Mouse (Mus musculus) lung, postnatal 25 days (tissue): ENCODE measurements around the gene Mettl8.

Experiments
- DNase-seq: peaks from one replicate; pipeline ENCODE4 v3.0.0; 2022; ENCODE audit warnings: low spot score

Mettl8 gene

DNA sequence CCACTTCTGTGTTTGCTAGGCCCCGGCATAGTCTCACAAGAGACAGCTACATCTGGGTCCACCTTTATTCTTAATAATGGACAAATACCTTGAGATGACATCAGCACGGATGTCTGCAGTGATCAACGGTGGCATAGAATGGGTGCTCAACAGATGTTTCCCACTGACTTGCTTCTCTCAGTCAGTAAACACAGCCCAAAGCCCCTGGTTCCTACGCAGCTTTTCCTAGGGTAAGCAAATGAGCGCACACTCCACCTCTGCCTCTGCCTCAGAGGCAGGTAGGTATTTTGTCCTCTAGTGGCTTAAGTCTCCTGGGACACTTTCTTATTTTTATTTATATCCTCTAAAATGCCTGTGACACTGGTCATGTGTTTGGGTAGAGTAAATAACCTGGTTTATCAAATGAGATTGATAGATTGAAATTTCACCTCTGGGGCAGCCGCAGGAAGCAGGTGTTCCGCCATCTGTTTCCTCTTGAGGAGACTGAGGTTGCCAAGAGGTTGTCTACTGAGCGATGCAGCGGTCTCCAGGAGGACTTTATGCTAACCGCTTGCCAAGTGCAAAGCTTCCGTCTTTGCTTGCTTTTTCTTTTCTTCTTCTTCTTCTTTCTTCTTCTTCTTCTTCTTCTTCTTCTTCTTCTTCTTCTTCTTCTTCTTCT, 124.6 kb downstream of the Mettl8 start:
- DNase-seq: no peak

DNA sequence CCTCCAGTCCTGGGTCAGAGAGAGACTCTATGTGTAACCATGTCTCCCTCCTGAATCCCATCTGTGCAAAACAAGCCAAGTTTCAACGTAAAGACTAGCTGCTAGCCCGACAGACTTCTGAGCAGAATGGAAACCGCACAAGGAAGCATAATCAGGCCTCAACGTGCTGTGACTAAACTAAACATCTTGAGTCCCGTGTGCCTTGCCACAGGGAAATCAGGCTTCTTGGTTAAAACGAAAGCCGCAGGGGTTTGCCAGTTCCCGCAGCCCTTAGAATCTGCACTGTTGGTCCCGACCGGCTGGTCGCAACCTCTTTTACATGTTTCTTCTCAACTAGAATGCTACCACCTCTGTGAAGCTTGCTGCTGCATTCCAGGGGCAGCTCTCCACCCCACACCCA, 125.7 kb downstream of the Mettl8 start:
- no peak for DNase-seq

DNA sequence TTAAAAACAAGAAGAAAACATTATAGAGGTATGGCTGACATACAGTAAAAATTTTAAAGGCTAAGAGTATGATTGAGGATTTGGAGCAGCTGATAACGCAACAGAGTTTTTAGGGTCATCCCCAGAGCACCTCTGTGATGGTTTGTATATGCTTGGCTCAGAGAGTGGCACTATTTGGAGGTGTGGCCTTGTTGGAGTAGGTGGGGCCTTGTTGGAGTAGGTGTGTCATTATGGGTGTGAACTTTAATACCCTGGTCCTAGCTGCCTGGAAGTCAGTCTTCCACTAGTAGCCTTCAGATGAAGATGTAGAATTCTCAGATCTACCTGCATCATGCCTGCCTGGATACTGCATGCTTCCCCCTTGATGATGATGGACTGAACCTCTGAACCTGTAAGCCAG, 131.3 kb downstream of the Mettl8 start:
- no peak for DNase-seq

DNA sequence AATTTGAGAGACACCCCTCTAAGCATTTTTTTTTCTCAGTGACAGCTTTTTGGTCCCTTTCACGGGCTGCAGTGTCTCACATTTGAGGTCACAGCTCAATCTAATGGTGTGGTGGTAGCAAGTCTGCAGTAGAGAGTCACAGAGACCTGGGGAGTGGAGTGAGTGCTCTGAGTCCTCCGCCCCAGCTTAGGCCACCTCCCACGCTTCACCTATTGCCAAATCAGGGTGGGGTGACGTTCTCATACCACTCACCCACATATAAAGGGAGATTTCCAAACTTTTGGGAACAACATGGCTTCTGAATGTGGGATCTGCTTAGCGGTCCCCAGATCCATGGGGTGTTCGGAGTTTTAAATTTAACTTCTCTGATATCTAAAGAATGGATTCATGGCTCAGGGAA, 132.6 kb downstream of the Mettl8 start:
- DNase-seq: peak; percentile 42

GRCm38 (mm10) chr2:70920937-70921596, 134.3 kb downstream of the Mettl8 start:
- no peak for DNase-seq

DNA sequence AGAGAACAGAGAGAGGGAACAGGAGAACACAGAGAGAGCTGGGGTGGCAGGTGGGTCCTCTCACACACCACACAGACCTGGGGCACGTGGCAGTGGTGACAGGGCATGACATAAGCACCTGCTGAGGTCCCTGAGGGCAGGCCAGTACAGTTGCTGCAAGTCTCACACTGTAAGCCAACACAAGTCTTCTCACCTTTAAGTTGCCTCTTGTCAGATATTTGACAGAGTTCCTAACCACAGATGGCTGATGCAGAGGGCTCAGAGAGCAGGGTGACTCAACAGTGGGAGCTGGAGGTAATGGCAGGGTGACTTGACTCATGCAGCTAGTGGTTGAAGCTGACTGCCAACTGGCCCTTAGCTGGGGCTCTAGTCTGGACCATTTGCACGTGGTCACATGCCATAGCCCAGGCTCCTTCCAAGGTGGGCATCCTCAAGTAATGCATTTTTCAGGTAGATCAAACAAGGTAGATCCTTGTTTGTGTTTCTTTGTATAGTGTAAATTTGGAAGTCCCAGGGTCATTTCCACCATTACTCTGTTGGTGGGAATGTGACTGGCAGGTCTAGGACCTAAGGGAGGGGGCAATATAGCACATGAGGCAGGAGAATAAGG, 135.4 kb downstream of the Mettl8 start:
- no peak for DNase-seq

DNA sequence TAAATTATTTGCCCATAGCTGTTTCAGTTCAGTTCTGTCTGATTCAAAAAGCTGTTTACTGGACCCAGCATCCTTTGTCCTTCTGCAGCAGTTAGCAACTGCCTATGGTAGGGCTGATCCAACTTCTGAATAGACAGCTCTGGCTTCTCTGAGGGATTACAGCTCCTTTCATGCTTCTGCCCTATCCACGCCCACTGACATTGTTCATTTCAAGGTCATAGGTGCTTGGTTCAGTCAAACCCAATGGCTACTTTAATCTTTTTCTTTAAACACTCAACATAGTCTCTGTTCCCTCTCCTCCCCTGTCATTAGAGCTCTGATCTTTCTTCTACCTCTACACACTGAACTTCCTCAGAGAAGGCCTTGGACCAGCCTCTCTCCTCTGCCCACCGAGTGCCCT, 136.9 kb downstream of the Mettl8 start:
- DNase-seq: no peak
